Mouse (Mus musculus) megakaryocyte-erythroid progenitor cell, adult 5-6 weeks (primary cell): ENCODE data around the gene Mrgprb1. TPM values are rescaled to one million over a fixed set of nuclear protein-coding genes. Genes with fewer than 3 reads are reported as not detected.
"Not testable (repeated sequence)": the region's sequence is repeated elsewhere in the genome, so short reads cannot be mapped to it uniquely, and the experiment has no call there.

ENCODE experiments used
- ATAC-seq: replicated peaks from 2 replicates; pipeline ENCODE4 v1.8.0; 2016; ENCODE audit warnings: mild to moderate bottlenecking, inconsistent platforms; ENCODE audit not compliant: severe bottlenecking, poor library complexity, low FRiP score, low TSS enrichment
- total RNA-seq, 2 experiments: library from RNA; stranded (forward) in 1 of 2; stranded (reverse) in 1 of 2; fragments of 200-1000, 215-1000 nt in 1 of 2; fragments of >200 nt in 1 of 2; fragmentation: Nextera tagmentation in 1 of 2; gene quantifications; 2 replicates each; pipeline ENCODE4 v1.2.3; 2014 to 2017

Mrgprb1 gene
- not detected in 2 replicates for total RNA-seq (2014; fragmentation: Nextera tagmentation)
- total RNA-seq (2017), result not detected in 2 replicates

DNA sequence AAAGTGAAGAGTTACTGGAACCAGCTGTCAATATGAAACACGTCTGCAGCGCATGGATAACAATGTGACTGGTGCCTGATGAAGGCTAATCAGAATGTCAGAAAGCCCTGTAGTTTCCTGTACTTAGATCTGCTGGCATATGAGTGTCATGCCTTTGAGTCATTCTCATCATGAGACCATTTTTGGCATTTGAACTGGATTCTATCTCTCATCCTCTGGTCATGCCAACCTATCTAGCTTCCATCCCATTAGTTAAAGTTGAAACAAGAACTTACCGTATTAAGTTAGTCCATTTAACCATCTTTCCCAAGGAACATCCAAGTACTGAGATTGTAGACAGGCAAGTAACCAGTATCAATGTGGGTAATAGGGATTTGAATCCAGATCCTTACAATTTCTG, at the start of gene Mrgprb1:
TSS of gene Mrgprb1 (minus strand) at position 101 of the 400 bp plus-strand sequence.
- no peak for ATAC-seq

GRCm38 (mm10) chr7:48499221-48499620, 43.1 kb upstream of the Mrgprb1 start, which contains the start of gene Mrgprx2:
TSS of gene Mrgprx2 (minus strand) at chr7:48499321.
- no peak for ATAC-seq

GRCm38 (mm10) chr7:48436581-48436980, 19.6 kb downstream of the Mrgprb1 start:
- ATAC-seq, result no peak

DNA sequence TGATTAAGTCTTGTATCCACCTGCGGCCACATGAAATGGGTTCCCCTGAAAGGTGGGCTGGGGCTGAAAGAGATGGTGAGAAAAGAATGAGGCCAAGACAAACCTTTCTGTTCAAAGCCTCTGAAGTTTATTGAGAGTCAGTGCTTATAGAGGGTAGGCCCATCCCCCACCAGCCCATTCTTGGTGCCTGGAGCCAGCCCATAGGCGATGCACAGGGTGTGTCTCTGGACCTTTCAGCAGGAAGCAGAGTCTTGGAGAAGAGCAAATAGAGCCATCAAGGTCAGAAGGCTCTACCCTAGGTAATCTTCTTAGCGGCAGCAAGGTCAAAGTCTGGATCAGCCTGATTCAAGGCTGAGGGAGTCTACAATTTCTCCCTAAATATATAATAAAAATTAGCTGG, 20.2 kb downstream of the Mrgprb1 start:
- ATAC-seq, result not testable (repeated sequence)

Other genes starting within 250 kb of the Mrgprb1 start
- not detected in 2 replicates for gene Mrgprb8, start 67.8 kb downstream of the Mrgprb1 start, total RNA-seq (2014; fragmentation: Nextera tagmentation)
- not detected in 2 replicates for gene Mrgprb8, start 67.8 kb downstream of the Mrgprb1 start, total RNA-seq (2017)
- not detected in 2 replicates for gene Mrgprx2, start 43.0 kb upstream of the Mrgprb1 start, total RNA-seq (2014; fragmentation: Nextera tagmentation)
- gene Mrgprx2, start 43.0 kb upstream of the Mrgprb1 start, total RNA-seq (2017), result not detected in 2 replicates
- gene Mrgprb2, start 101.7 kb upstream of the Mrgprb1 start, total RNA-seq (2014; fragmentation: Nextera tagmentation), result not detected in 2 replicates
- gene Mrgprb2, start 101.7 kb upstream of the Mrgprb1 start, total RNA-seq (2017), result not detected in 2 replicates
- not detected in 2 replicates for gene Mrgprb3, start 187.5 kb upstream of the Mrgprb1 start, total RNA-seq (2014; fragmentation: Nextera tagmentation)
- gene Mrgprb3, start 187.5 kb upstream of the Mrgprb1 start, total RNA-seq (2017), result not detected in 2 replicates